Mouse (Mus musculus) liver, embryonic 14.5 days (tissue): ENCODE results near the gene Lag3.

Source experiments
- CTCF ChIP-seq: IDR thresholded peaks from 2 replicates; pipeline ENCODE4 v1.5.1; 2016; ENCODE audit warnings: antibody characterized with exemption, low read depth, control low read depth
- EP300 ChIP-seq: IDR thresholded peaks from 2 replicates; pipeline ENCODE4 v1.6.1; 2016; ENCODE audit warnings: antibody characterized with exemption, low read depth

- no peak for TF ChIP-seq CTCF
- TF ChIP-seq EP300: no peak
These were observed 7.6 kb upstream of the Lag3 start for GRCm38 (mm10) chr6:124918890-124919627.
